Mouse (Mus musculus) lung, adult 2 months (tissue): ENCODE measurements around the gene Smtnl1.

Experiments
- CTCF ChIP-seq: fragments of 200-500 bp; IDR thresholded peaks from 2 replicates; pipeline ENCODE4 v1.5.1; 2011; ENCODE audit warnings: mild to moderate bottlenecking, low read length, control low read depth; ENCODE audit not compliant: insufficient read depth
- POLR2A ChIP-seq: fragments of 200-500 bp; IDR thresholded peaks from 2 replicates; pipeline ENCODE4 v1.6.1; 2011; ENCODE audit warnings: low read depth, mild to moderate bottlenecking, control low read depth, low read length, borderline replicate concordance; ENCODE audit errors: extremely low read depth

- TF ChIP-seq CTCF (peak; percentile 91), POLR2A (no peak)
These were observed 9.4 kb upstream of the Smtnl1 start for GRCm38 (mm10) chr2:84831666-84832391.
